Mouse (Mus musculus): ENCODE data around the gene 1810030O07Rik. TPM values are rescaled to one million over a fixed set of nuclear protein-coding genes. Genes with fewer than 3 reads are reported as not detected.

Gene 1810030O07Rik
- polyA plus RNA-seq (2012; rRNA removed) (5.5 and 7.2 TPM in 2 replicates), polyA plus RNA-seq (2014; fragmentation: Nextera tagmentation; extraction: Ambion mirVana) (10.5 and 10.7 TPM in 2 replicates)

DNA sequence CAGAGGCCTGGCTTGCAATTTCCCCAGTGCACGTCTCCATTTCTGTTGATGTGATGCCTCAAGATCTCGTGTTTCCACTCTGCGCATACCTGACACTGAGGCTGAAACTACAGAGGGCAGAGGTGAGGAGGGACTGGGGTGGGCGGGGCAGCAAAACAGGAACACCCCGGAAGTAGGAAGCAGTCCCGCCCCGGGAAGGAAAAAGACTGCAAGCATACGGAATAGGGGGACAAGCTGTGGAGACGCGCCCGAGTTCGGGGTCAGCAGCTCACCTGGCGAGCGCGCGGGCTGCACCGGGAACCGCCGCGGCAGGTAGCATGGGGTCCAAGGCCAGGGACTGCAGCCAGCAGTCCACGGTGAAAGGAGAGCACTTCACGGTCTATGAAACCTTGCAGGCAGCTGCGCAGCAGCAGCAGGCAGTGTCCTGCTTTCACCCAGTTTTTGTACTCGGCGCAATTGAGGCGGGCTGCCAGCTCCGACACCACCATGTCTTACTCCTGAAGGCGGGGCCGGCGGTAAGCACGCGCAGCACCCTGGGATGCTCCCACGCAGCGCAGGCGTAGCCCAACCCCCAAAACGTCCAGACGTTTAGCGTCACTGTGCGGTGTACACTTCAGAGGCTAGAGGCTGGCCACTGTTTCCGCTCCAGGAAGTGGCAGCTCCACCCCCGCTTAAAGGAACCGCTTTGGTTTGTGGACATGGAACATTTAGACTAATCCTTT, at the start of gene 1810030O07Rik:
Gene 1810030O07Rik, minus strand, starts transcription at position 615 of the 722 bp plus-strand sequence.
- H3K9ac ChIP-seq (replicated peaks) = peak within 1 kb of the TSS; percentile 69
- DNase-seq (ENCODE audit: low read depth in 3 of 3, low spot score in 3 of 3) (peak; percentile 71 to 74 (median 73)), ATAC-seq (ENCODE audit: insufficient read depth) (peak; percentile 99)
- peaks cover 0 to 8% of the 10 kb centered on the region in 2 experiments; a peak in 1 of 4 replicates for H3K4me1 ChIP-seq (replicated peaks; ENCODE audit: control insufficient read depth in 2 of 2, insufficient read depth in 2 of 2, low read length in 1 of 2)
- WGBS (ENCODE audit: insufficient replicate concordance) = 5% methylated on average over 38 of the region's 42 CpGs
- peak within 1 kb of the TSS; percentile 67 for H3K4me2 ChIP-seq (ENCODE audit: low read depth)
- peak within 1 kb of the TSS; percentile 69 for H3K27ac ChIP-seq
- peak within 1 kb of the TSS; percentile 78 to 83 for H3K4me3 ChIP-seq (ENCODE audit: insufficient read depth in 1 of 2, low read depth in 2 of 2, low read length in 2 of 2)
- H3K9me3 ChIP-seq (ENCODE audit: control insufficient read depth, low read length) = no peaks in the 10 kb centered on the region
- TF ChIP-seq CTCF (IDR thresholded peaks at IDR 0.05; ENCODE audit: low read depth) = no peak
- H3K36me3 ChIP-seq (replicated peaks; ENCODE audit: control insufficient read depth, insufficient read depth, low read depth) = no peaks in the 10 kb centered on the region
- no peaks in the 10 kb centered on the region for H3K27me3 ChIP-seq (ENCODE audit: control insufficient read depth, insufficient read depth, low read length)

DNA sequence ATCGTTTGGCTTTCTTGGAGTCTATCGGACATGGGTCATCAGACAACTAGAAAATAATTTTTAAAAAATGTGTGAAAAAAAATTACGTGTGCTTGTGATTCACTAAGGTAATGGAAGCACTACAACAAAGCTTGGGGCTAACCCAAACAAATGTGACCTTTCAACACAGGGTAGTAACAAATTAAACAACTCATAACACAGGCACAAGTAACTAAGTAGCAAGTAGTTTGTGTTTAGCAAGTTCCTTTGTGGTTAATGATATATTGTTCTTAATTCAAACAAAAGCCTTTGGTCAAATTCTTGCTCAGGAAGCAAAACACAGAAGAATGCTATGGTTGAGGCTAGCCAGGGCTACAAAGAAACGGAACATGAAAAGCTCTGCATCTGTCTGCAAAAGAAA, 42.6 kb upstream of the 1810030O07Rik start:
- Histone ChIP-seq H3K4me3 (ENCODE audit: insufficient read depth in 1 of 2, low read depth in 2 of 2, low read length in 2 of 2) (no peak overlapping the region), H3K36me3 (replicated peaks; ENCODE audit: control insufficient read depth, insufficient read depth, low read depth) (0 out of 2 replicates have a peak, but pooled peaks cover 2% of the 10 kb centered on the region), H3K4me2 (ENCODE audit: low read depth) (no peak overlapping the region), H3K27ac (no peak overlapping the region), H3K4me1 (replicated peaks; ENCODE audit: control insufficient read depth in 2 of 2, insufficient read depth in 2 of 2, low read length in 1 of 2) (no peaks in the 10 kb centered on the region), H3K9me3 (ENCODE audit: control insufficient read depth, low read length) (no peaks in the 10 kb centered on the region), H3K9ac (replicated peaks) (no peak overlapping the region), H3K27me3 (ENCODE audit: control insufficient read depth, insufficient read depth, low read length) (no peaks in the 10 kb centered on the region)
- TF ChIP-seq CTCF (IDR thresholded peaks at IDR 0.05; ENCODE audit: low read depth) (no peak), EP300 (IDR thresholded peaks at IDR 0.05; ENCODE audit: low read depth) (no peak)
- ATAC-seq (ENCODE audit: insufficient read depth) = no peak
- WGBS (ENCODE audit: insufficient replicate concordance) = 78% methylated on average over 4 of the region's 4 CpGs
- no peak for DNase-seq (ENCODE audit: low read depth in 3 of 3, low spot score in 3 of 3)

DNA sequence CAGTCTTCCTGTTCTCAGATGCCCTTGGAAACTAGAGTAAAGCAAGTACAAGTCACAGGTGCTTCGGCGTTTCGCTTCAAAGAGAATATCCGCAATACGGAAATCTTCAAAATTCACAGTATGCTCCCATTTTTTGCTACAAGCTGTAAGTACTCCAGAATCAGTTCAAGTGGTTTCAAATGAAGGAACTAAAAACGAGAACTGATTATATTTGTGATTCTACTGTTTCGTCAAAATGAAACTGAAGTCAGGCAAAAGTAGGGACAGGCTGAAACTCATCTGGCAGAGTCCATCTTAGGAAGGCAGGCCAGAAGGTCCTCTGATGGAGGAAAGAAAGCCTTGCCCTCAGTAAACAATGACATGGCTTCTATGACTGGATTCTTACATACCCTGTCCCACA, 40.3 kb upstream of the 1810030O07Rik start:
- no peak for ATAC-seq (ENCODE audit: insufficient read depth)
- no peak overlapping the region for H3K4me3 ChIP-seq (ENCODE audit: insufficient read depth in 1 of 2, low read depth in 2 of 2, low read length in 2 of 2)
- H3K4me2 ChIP-seq (ENCODE audit: low read depth) = no peak overlapping the region
- WGBS (ENCODE audit: insufficient replicate concordance) = 80% methylated on average over 7 of the region's 7 CpGs
- no peak for TF ChIP-seq EP300 (IDR thresholded peaks at IDR 0.05; ENCODE audit: low read depth)
- no peak for TF ChIP-seq CTCF (IDR thresholded peaks at IDR 0.05; ENCODE audit: low read depth)
- H3K27ac ChIP-seq = no peak overlapping the region
- no peak for DNase-seq (ENCODE audit: low read depth in 3 of 3, low spot score in 3 of 3)
- H3K9me3 ChIP-seq (ENCODE audit: control insufficient read depth, low read length) = no peaks in the 10 kb centered on the region
- H3K9ac ChIP-seq (replicated peaks) = no peak overlapping the region
- no peaks in the 10 kb centered on the region for H3K27me3 ChIP-seq (ENCODE audit: control insufficient read depth, insufficient read depth, low read length)
- no peaks in the 10 kb centered on the region for H3K4me1 ChIP-seq (replicated peaks; ENCODE audit: control insufficient read depth in 2 of 2, insufficient read depth in 2 of 2, low read length in 1 of 2)
- 0 out of 2 replicates have a peak, but pooled peaks cover 2% of the 10 kb centered on the region for H3K36me3 ChIP-seq (replicated peaks; ENCODE audit: control insufficient read depth, insufficient read depth, low read depth)

DNA sequence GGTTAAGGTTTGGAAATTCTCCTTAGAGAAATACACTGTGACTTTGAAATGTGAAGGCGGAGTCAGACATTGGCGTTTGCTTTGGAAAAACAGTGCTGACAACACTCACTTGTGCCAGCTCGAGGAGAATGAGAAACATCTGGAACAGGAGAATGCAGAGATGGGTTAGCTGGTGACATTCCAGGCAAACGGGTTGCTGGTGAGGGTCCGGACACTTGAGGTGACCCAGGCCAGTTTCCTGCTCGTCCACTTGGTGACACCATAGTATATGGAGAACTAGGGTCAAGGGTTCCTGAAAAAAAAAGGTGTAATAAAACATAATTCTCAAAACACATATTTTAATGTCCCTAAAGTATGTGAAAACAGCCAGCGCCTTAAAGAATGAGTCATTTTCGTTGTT, 13.4 kb upstream of the 1810030O07Rik start:
- no peaks in the 10 kb centered on the region for H3K9me3 ChIP-seq (ENCODE audit: control insufficient read depth, low read length)
- no peak overlapping the region for H3K27ac ChIP-seq
- no peak overlapping the region for H3K4me2 ChIP-seq (ENCODE audit: low read depth)
- WGBS (ENCODE audit: insufficient replicate concordance) = 76% methylated on average over 8 of the region's 8 CpGs
- no peaks in the 10 kb centered on the region for H3K27me3 ChIP-seq (ENCODE audit: control insufficient read depth, insufficient read depth, low read length)
- no peaks in the 10 kb centered on the region; the same call in 1 of the 2 replicates for H3K36me3 ChIP-seq (replicated peaks; ENCODE audit: control insufficient read depth, insufficient read depth, low read depth)
- H3K4me3 ChIP-seq (ENCODE audit: insufficient read depth in 1 of 2, low read depth in 2 of 2, low read length in 2 of 2) = no peak overlapping the region
- no peaks in the 10 kb centered on the region for H3K4me1 ChIP-seq (replicated peaks; ENCODE audit: control insufficient read depth in 2 of 2, insufficient read depth in 2 of 2, low read length in 1 of 2)
- no peak for TF ChIP-seq CTCF (IDR thresholded peaks at IDR 0.05; ENCODE audit: low read depth)
- no peak for TF ChIP-seq EP300 (IDR thresholded peaks at IDR 0.05; ENCODE audit: low read depth)
- ATAC-seq (ENCODE audit: insufficient read depth) (no peak), DNase-seq (ENCODE audit: low read depth in 3 of 3, low spot score in 3 of 3) (no peak)
- no peak overlapping the region for H3K9ac ChIP-seq (replicated peaks)

DNA sequence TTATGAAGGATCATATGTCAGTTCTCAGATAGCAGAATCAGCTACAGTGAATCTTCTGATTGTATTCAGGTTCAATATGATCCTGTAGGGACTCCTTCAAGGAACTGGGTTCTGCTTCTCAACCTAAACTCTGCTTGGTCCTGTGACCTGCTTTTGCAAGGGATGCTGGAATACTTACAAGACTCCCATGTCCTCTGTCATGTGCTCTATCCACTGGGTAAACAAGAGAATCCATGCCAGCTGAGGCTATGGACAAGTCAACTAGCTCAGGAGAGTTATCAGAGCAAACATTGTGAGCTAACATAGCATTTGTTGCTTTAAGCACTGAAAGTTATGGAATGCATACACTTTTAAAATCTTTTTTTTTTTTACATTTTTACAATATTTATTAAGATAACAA, 12.6 kb upstream of the 1810030O07Rik start:
- no peak overlapping the region for H3K4me3 ChIP-seq (ENCODE audit: insufficient read depth in 1 of 2, low read depth in 2 of 2, low read length in 2 of 2)
- H3K36me3 ChIP-seq (replicated peaks; ENCODE audit: control insufficient read depth, insufficient read depth, low read depth) = no peaks in the 10 kb centered on the region; the same call in 1 of the 2 replicates
- H3K4me1 ChIP-seq (replicated peaks; ENCODE audit: control insufficient read depth in 2 of 2, insufficient read depth in 2 of 2, low read length in 1 of 2) = no peaks in the 10 kb centered on the region
- H3K4me2 ChIP-seq (ENCODE audit: low read depth) = no peak overlapping the region
- no peaks in the 10 kb centered on the region for H3K27me3 ChIP-seq (ENCODE audit: control insufficient read depth, insufficient read depth, low read length)
- ATAC-seq (ENCODE audit: insufficient read depth) (no peak), DNase-seq (ENCODE audit: low read depth in 3 of 3, low spot score in 3 of 3) (no peak)
- TF ChIP-seq CTCF (IDR thresholded peaks at IDR 0.05; ENCODE audit: low read depth) (no peak), EP300 (IDR thresholded peaks at IDR 0.05; ENCODE audit: low read depth) (no peak)
- H3K27ac ChIP-seq = no peak overlapping the region
- no peaks in the 10 kb centered on the region for H3K9me3 ChIP-seq (ENCODE audit: control insufficient read depth, low read length)
- H3K9ac ChIP-seq (replicated peaks) = no peak overlapping the region
